In the genomic region with DNA sequence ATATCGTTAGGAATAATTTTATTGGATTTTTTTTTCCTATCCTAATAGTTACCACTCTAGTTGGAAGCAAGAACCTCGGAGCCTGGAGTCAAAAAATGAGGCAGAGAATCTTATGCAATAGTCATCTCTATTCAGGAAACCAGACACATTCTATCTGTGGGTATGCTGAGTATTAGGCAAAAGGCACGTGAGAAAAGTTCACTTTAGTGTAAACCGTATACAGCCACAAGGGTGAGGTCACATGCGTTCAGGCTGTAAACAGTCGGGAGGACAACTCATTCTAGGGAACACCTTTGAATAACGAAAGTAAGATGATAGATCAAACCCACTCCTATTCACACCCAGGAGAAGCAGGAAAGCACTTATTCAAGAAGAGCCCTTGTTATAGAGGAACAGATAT, we compare ENCODE assay signal across 28 mouse cellular contexts. TPM values are rescaled to one million over a fixed set of nuclear protein-coding genes. Genes with fewer than 3 reads are reported as not detected.
DNase-seq lines count a peak whose midpoint lies in the region; ATAC-seq and TF ChIP-seq lines count a peak whose summit lies in the region.
"Had no signal": no experiment of that assay in that cellular context is flagged by ENCODE, and none has a peak within 500 bp of the region (broad histone marks: within the 10 kb centered on the region; RNA-seq: fewer than 3 reads in every experiment).

No protein-coding gene starts in this region.

- 0 out of 2 replicates have a peak overlapping the region, but pooled peaks have one; percentile 21 for H3K4me2 ChIP-seq in heart, embryonic 14.5 days (ENCODE audit: low read length)
- H3K4me2 ChIP-seq in liver, postnatal 0 days (ENCODE audit: low read depth, low read length): 0 out of 2 replicates have a peak overlapping the region, but pooled peaks have one; percentile 13
- H3K4me2 ChIP-seq in liver, embryonic 12.5 days: no peak overlapping the region
- H3K4me2 ChIP-seq: forebrain, embryonic 15.5 days; kidney, embryonic 15.5 days; liver, embryonic 13.5 days; lung, embryonic 15.5 days; midbrain, embryonic 13.5 days; neural tube, embryonic 12.5 days had no signal

- H3K9ac ChIP-seq in heart, embryonic 14.5 days (ENCODE audit: low read length): no peak overlapping the region
- H3K9ac ChIP-seq in liver, postnatal 0 days (replicated peaks): no peak overlapping the region
- H3K9ac ChIP-seq in liver, embryonic 12.5 days: no peak overlapping the region
- H3K9ac ChIP-seq: forebrain, embryonic 15.5 days; kidney, embryonic 15.5 days; liver, embryonic 13.5 days; lung, embryonic 15.5 days; midbrain, embryonic 13.5 days; neural tube, embryonic 12.5 days had no signal

- 66% methylated on average over 7 of the region's 7 CpGs for WGBS in heart, embryonic 14.5 days
- WGBS in liver, postnatal 0 days (ENCODE audit: insufficient replicate concordance): 50% methylated on average over 7 of the region's 7 CpGs
- WGBS in liver, embryonic 12.5 days (ENCODE audit: insufficient replicate concordance): 63% methylated on average over 7 of the region's 7 CpGs
- 83% methylated on average over 7 of the region's 7 CpGs for WGBS in hindbrain, embryonic 10.5 days

- no peaks in the 10 kb centered on the region for H3K9me3 ChIP-seq in heart, embryonic 14.5 days (ENCODE audit: control insufficient read depth, low read length)
- H3K9me3 ChIP-seq in liver, postnatal 0 days (ENCODE audit: low read length): no peaks in the 10 kb centered on the region
- no peaks in the 10 kb centered on the region for H3K9me3 ChIP-seq in liver, embryonic 12.5 days (replicated peaks)
- H3K9me3 ChIP-seq in hindbrain, embryonic 10.5 days: no peaks in the 10 kb centered on the region
- H3K9me3 ChIP-seq: embryonic facial prominence, embryonic 10.5 days; forebrain, embryonic 15.5 days; kidney, embryonic 15.5 days; liver, embryonic 13.5 days; lung, embryonic 15.5 days; midbrain, embryonic 13.5 days; neural tube, embryonic 12.5 days had no signal

- H3K27ac ChIP-seq in heart, embryonic 14.5 days (replicated peaks in 1 of 2; ENCODE audit: control insufficient read depth in 1 of 2, insufficient read depth in 1 of 2, low read depth in 2 of 2, low read length in 2 of 2): peak overlapping the region; percentile 91 to 95
- no peak overlapping the region for H3K27ac ChIP-seq in liver, postnatal 0 days (ENCODE audit: low read depth)
- H3K27ac ChIP-seq in liver, embryonic 12.5 days: no peak overlapping the region
- H3K27ac ChIP-seq in hindbrain, embryonic 10.5 days: no peak overlapping the region
- H3K27ac ChIP-seq: embryonic facial prominence, embryonic 10.5 days; forebrain, embryonic 15.5 days; kidney, embryonic 15.5 days; liver, embryonic 13.5 days; lung, embryonic 15.5 days; midbrain, embryonic 13.5 days; neural tube, embryonic 12.5 days had no signal

- no peaks in the 10 kb centered on the region for H3K27me3 ChIP-seq in heart, embryonic 14.5 days (ENCODE audit: control insufficient read depth, insufficient read depth, low read length)
- H3K27me3 ChIP-seq in liver, postnatal 0 days (ENCODE audit: insufficient read depth, low read length): no peaks in the 10 kb centered on the region
- no peaks in the 10 kb centered on the region for H3K27me3 ChIP-seq in liver, embryonic 12.5 days (replicated peaks)
- no peaks in the 10 kb centered on the region for H3K27me3 ChIP-seq in hindbrain, embryonic 10.5 days (ENCODE audit: insufficient read depth, poor library complexity, severe bottlenecking)
- H3K27me3 ChIP-seq: forebrain, embryonic 15.5 days; kidney, embryonic 15.5 days; liver, embryonic 13.5 days; lung, embryonic 15.5 days; midbrain, embryonic 13.5 days; neural tube, embryonic 12.5 days had no signal

- no peak for TF ChIP-seq CTCF in liver, postnatal 0 days (IDR thresholded peaks at IDR 0.05; ENCODE audit: low read depth)

- H3K36me3 ChIP-seq in heart, embryonic 14.5 days (ENCODE audit: control insufficient read depth, insufficient read depth, low read length): no peaks in the 10 kb centered on the region
- H3K36me3 ChIP-seq in liver, postnatal 0 days (replicated peaks; ENCODE audit: insufficient read depth, low read length): no peaks in the 10 kb centered on the region
- no peaks in the 10 kb centered on the region for H3K36me3 ChIP-seq in liver, embryonic 12.5 days
- no peaks in the 10 kb centered on the region for H3K36me3 ChIP-seq in hindbrain, embryonic 10.5 days
- H3K36me3 ChIP-seq: embryonic facial prominence, embryonic 10.5 days; forebrain, embryonic 15.5 days; kidney, embryonic 15.5 days; liver, embryonic 13.5 days; lung, embryonic 15.5 days; midbrain, embryonic 13.5 days; neural tube, embryonic 12.5 days had no signal

- no peak overlapping the region for H3K4me3 ChIP-seq in heart, embryonic 14.5 days (ENCODE audit: control insufficient read depth in 1 of 2, insufficient read depth in 1 of 2, low read depth in 1 of 2, low read length in 2 of 2)
- H3K4me3 ChIP-seq in liver, postnatal 0 days (ENCODE audit: low read depth, low read length): no peak overlapping the region
- no peak overlapping the region for H3K4me3 ChIP-seq in liver, embryonic 12.5 days
- H3K4me3 ChIP-seq in hindbrain, embryonic 10.5 days: no peak overlapping the region
- H3K4me3 ChIP-seq: embryonic facial prominence, embryonic 10.5 days; forebrain, embryonic 15.5 days; kidney, embryonic 15.5 days; liver, embryonic 13.5 days; lung, embryonic 15.5 days; midbrain, embryonic 13.5 days; neural tube, embryonic 12.5 days had no signal

- no peak for DNase-seq in heart, postnatal 4 days
- DNase-seq in liver, postnatal 0 days: no peak
- no peak for DNase-seq in hindbrain, embryonic 10.5 days (ENCODE audit: low spot score)
- no peak for DNase-seq in urinary bladder, postnatal 36 days (ENCODE audit: low spot score in 2 of 2)
- DNase-seq: adrenal gland, postnatal 14 days; cerebellum, adult 9-10 months; gastrocnemius, postnatal 10 days; kidney, adult 11 months; kidney, postnatal 36 days; layer of hippocampus, postnatal 36 days; liver, embryonic 13.5 days; retina, postnatal 1 day; right cerebral cortex, postnatal 25 days; spleen, adult 18-20 months; thymus, postnatal 14 days had no signal

- no peak for ATAC-seq in heart, embryonic 14.5 days (ENCODE audit: insufficient number of reproducible peaks, insufficient read depth, low FRiP score, low read depth)
- ATAC-seq in liver, postnatal 0 days: peak; percentile 45; the same call in 1 of the 2 replicates
- ATAC-seq in liver, embryonic 12.5 days: no peak
- ATAC-seq in common myeloid progenitor, adult 5-6 weeks (replicated peaks; ENCODE audit: low read depth, poor library complexity, severe bottlenecking): peak; percentile 58; the same call in 1 of the 2 replicates
- ATAC-seq in megakaryocyte progenitor cell, adult 5-6 weeks (replicated peaks; ENCODE audit: poor library complexity): peak; percentile 95
- ATAC-seq: forebrain, embryonic 15.5 days; hindbrain, embryonic 16.5 days; midbrain, embryonic 13.5 days had no signal

- H3K4me1 ChIP-seq in heart, embryonic 14.5 days (ENCODE audit: control insufficient read depth in 2 of 2, insufficient read depth in 2 of 2, low read length in 2 of 2): peaks cover 12 to 52% of the 10 kb centered on the region in 2 experiments
- H3K4me1 ChIP-seq in liver, postnatal 0 days (ENCODE audit: insufficient read depth): no peaks in the 10 kb centered on the region
- no peaks in the 10 kb centered on the region for H3K4me1 ChIP-seq in liver, embryonic 12.5 days
- H3K4me1 ChIP-seq in hindbrain, embryonic 10.5 days (replicated peaks): no peaks in the 10 kb centered on the region
- H3K4me1 ChIP-seq: forebrain, embryonic 15.5 days; kidney, embryonic 15.5 days; liver, embryonic 13.5 days; lung, embryonic 15.5 days; midbrain, embryonic 13.5 days; neural tube, embryonic 12.5 days had no signal

- TF ChIP-seq EP300 in liver, postnatal 0 days (IDR thresholded peaks at IDR 0.05; ENCODE audit: low read depth): no peak

RNA-seq across cellular contexts. Expression of gene Ddx60, which starts 7.5 kb away (rescaled TPM):
- polyA plus RNA-seq in heart, embryonic 14.5 days (2014; fragmentation: Nextera tagmentation; extraction: Ambion mirVana): 3.0 and 4.0 TPM in 2 replicates
- 1 to 10 TPM; 1.5 to 2.3 TPM for total RNA-seq in heart, postnatal 4 days (2021)
- polyA plus RNA-seq in liver, postnatal 0 days (2015; fragmentation: Nextera tagmentation; extraction: Ambion mirVana): 2.7 TPM in 2 replicates
- polyA plus RNA-seq in liver, embryonic 12.5 days (2016; fragmentation: Nextera tagmentation; extraction: Ambion mirVana): 0.30 and 0.37 TPM in 2 replicates
- total RNA-seq in common myeloid progenitor, adult 5-6 weeks (2017): 10.3 and 13.2 TPM in 2 replicates
- 1.9 and 3.4 TPM in 2 replicates for total RNA-seq in megakaryocyte progenitor cell, adult 5-6 weeks (2015)
- total RNA-seq in megakaryocyte progenitor cell, adult 5-6 weeks (2017): 2.2 and 2.8 TPM in 2 replicates
- 0.06 and 0.12 TPM in 2 replicates for polyA plus RNA-seq in hindbrain, embryonic 10.5 days (2016; fragmentation: Nextera tagmentation; extraction: Ambion mirVana)
- polyA plus RNA-seq: C2C12; limb, embryonic 11.5 days had no signal

RNA-seq across cellular contexts. Expression of gene Palld, which starts 17.9 kb away (rescaled TPM):
- 187 and 200 TPM in 2 replicates for polyA plus RNA-seq in heart, embryonic 14.5 days (2014; fragmentation: Nextera tagmentation; extraction: Ambion mirVana)
- total RNA-seq in heart, postnatal 4 days (2021): 100 to 1,000 TPM; 311 to 316 TPM
- polyA plus RNA-seq in liver, postnatal 0 days (2015; fragmentation: Nextera tagmentation; extraction: Ambion mirVana): 10.2 and 11.7 TPM in 2 replicates
- polyA plus RNA-seq in liver, embryonic 12.5 days (2016; fragmentation: Nextera tagmentation; extraction: Ambion mirVana): 7.8 and 8.4 TPM in 2 replicates
- total RNA-seq in common myeloid progenitor, adult 5-6 weeks (2017): 0.46 and 0.58 TPM in 2 replicates
- total RNA-seq in megakaryocyte progenitor cell, adult 5-6 weeks (2015): 0.17 TPM in 1 of 2 replicates, not detected in the other
- 0.12 and 0.20 TPM in 2 replicates for total RNA-seq in megakaryocyte progenitor cell, adult 5-6 weeks (2017)
- 52.4 and 53.2 TPM in 2 replicates for polyA plus RNA-seq in hindbrain, embryonic 10.5 days (2016; fragmentation: Nextera tagmentation; extraction: Ambion mirVana)

Comparison
In these comparisons a context has a peak if more than half of its experiments do, and no peak if none do; other contexts are left out.
1. ATAC-seq: peak in liver, postnatal 0 days (single experiment), common myeloid progenitor, adult 5-6 weeks (single experiment) and megakaryocyte progenitor cell, adult 5-6 weeks (single experiment); none in heart, embryonic 14.5 days (single experiment) and liver, embryonic 12.5 days (single experiment).
2. H3K27ac ChIP-seq: peak in heart, embryonic 14.5 days (2 of 2); none in liver, postnatal 0 days (single experiment), liver, embryonic 12.5 days (single experiment) and hindbrain, embryonic 10.5 days (single experiment).